23 mouse cellular contexts compared by ENCODE assay signal in genomic region chr13:41675498-41675897, GRCm38 (mm10).
DNase-seq lines count a peak whose midpoint lies in the region; ATAC-seq and TF ChIP-seq lines count a peak whose summit lies in the region.
"Had no signal": no experiment of that assay in that cellular context is flagged by ENCODE, and none has a peak within 500 bp of the region (broad histone marks: within the 10 kb centered on the region; RNA-seq: fewer than 3 reads in every experiment).

No protein-coding gene starts in this region.

- peak overlapping the region; percentile 83; the same call in 1 of the 2 replicates for H3K27ac ChIP-seq in kidney, embryonic 15.5 days
- H3K27ac ChIP-seq in kidney, adult 2 months (ENCODE audit: insufficient read depth, low read depth, low read length): no peak overlapping the region
- H3K27ac ChIP-seq in kidney, postnatal 0 days: peak overlapping the region; percentile 83; the same call in 1 of the 2 replicates
- peak overlapping the region; percentile 67; the same call in 1 of the 2 replicates for H3K27ac ChIP-seq in stomach, embryonic 15.5 days
- H3K27ac ChIP-seq in stomach, postnatal 0 days (replicated peaks): no peak overlapping the region
- peak overlapping the region; percentile 53 for H3K27ac ChIP-seq in stomach, embryonic 16.5 days (ENCODE audit: low read length)
- H3K27ac ChIP-seq in forebrain, embryonic 14.5 days (ENCODE audit: low read depth, low read length): no peak overlapping the region
- H3K27ac ChIP-seq: embryonic facial prominence, embryonic 10.5 days; embryonic facial prominence, embryonic 12.5 days; forebrain, embryonic 13.5 days had no signal

- TF ChIP-seq EP300 in stomach, postnatal 0 days (optimal IDR thresholded peaks at IDR 0.05): no peak

- no peaks in the 10 kb centered on the region for H3K36me3 ChIP-seq in kidney, embryonic 15.5 days
- H3K36me3 ChIP-seq in kidney, adult 2 months (ENCODE audit: control insufficient read depth, insufficient read depth, low read length): no peaks in the 10 kb centered on the region
- H3K36me3 ChIP-seq in kidney, postnatal 0 days (ENCODE audit: insufficient read depth, low read length): no peaks in the 10 kb centered on the region
- H3K36me3 ChIP-seq in stomach, embryonic 15.5 days: no peaks in the 10 kb centered on the region
- no peaks in the 10 kb centered on the region for H3K36me3 ChIP-seq in stomach, postnatal 0 days (ENCODE audit: control insufficient read depth, insufficient read depth, low read length)
- H3K36me3 ChIP-seq in stomach, embryonic 16.5 days (ENCODE audit: control insufficient read depth, insufficient read depth, low read length): no peaks in the 10 kb centered on the region
- no peaks in the 10 kb centered on the region for H3K36me3 ChIP-seq in forebrain, embryonic 14.5 days (ENCODE audit: control insufficient read depth, insufficient read depth, low read length)
- H3K36me3 ChIP-seq: embryonic facial prominence, embryonic 10.5 days; embryonic facial prominence, embryonic 12.5 days; G1E had no signal

- H3K9ac ChIP-seq in kidney, embryonic 15.5 days: no peak overlapping the region
- no peak overlapping the region for H3K9ac ChIP-seq in kidney, postnatal 0 days (ENCODE audit: low read depth, low read length)
- H3K9ac ChIP-seq in stomach, embryonic 15.5 days: no peak overlapping the region
- no peak overlapping the region for H3K9ac ChIP-seq in stomach, postnatal 0 days (ENCODE audit: low read length)
- H3K9ac ChIP-seq in stomach, embryonic 16.5 days (ENCODE audit: low read length): no peak overlapping the region
- H3K9ac ChIP-seq in forebrain, embryonic 14.5 days (ENCODE audit: low read length): no peak overlapping the region
- H3K9ac ChIP-seq: embryonic facial prominence, embryonic 12.5 days; forebrain, embryonic 13.5 days had no signal

- WGBS in kidney, embryonic 15.5 days: 90% methylated on average over 3 of the region's 3 CpGs
- WGBS in kidney, adult 2 months: 85% methylated on average over 3 of the region's 3 CpGs
- WGBS in kidney, postnatal 0 days: 88% methylated on average over 3 of the region's 3 CpGs
- WGBS in stomach, embryonic 15.5 days: 88% methylated on average over 3 of the region's 3 CpGs
- 92% methylated on average over 3 of the region's 3 CpGs for WGBS in stomach, postnatal 0 days
- 85% methylated on average over 3 of the region's 3 CpGs for WGBS in stomach, embryonic 16.5 days
- 93% methylated on average over 3 of the region's 3 CpGs for WGBS in forebrain, embryonic 14.5 days

- H3K4me1 ChIP-seq in kidney, embryonic 15.5 days: peaks cover 25% of the 10 kb centered on the region
- H3K4me1 ChIP-seq in kidney, adult 2 months (ENCODE audit: control insufficient read depth, insufficient read depth, low read length): peaks cover 16% of the 10 kb centered on the region
- H3K4me1 ChIP-seq in kidney, postnatal 0 days (replicated peaks; ENCODE audit: insufficient read depth, low read length): peaks cover 19% of the 10 kb centered on the region
- no peaks in the 10 kb centered on the region for H3K4me1 ChIP-seq in stomach, embryonic 15.5 days
- no peaks in the 10 kb centered on the region for H3K4me1 ChIP-seq in stomach, postnatal 0 days (replicated peaks; ENCODE audit: control insufficient read depth, insufficient read depth)
- peaks cover 9% of the 10 kb centered on the region; the same call in 1 of the 2 replicates for H3K4me1 ChIP-seq in stomach, embryonic 16.5 days (ENCODE audit: control insufficient read depth, insufficient read depth, low read length)
- H3K4me1 ChIP-seq in forebrain, embryonic 14.5 days (ENCODE audit: control insufficient read depth, insufficient read depth, low read length): no peaks in the 10 kb centered on the region
- H3K4me1 ChIP-seq: embryonic facial prominence, embryonic 12.5 days; forebrain, embryonic 13.5 days had no signal

- H3K4me2 ChIP-seq in kidney, embryonic 15.5 days: no peak overlapping the region
- H3K4me2 ChIP-seq in kidney, postnatal 0 days (ENCODE audit: low read length): no peak overlapping the region
- no peak overlapping the region for H3K4me2 ChIP-seq in stomach, embryonic 15.5 days
- H3K4me2 ChIP-seq in stomach, postnatal 0 days (replicated peaks; ENCODE audit: low read depth): no peak overlapping the region
- H3K4me2 ChIP-seq in stomach, embryonic 16.5 days (ENCODE audit: low read depth, low read length): no peak overlapping the region
- H3K4me2 ChIP-seq in forebrain, embryonic 14.5 days (ENCODE audit: low read length): no peak overlapping the region
- H3K4me2 ChIP-seq: embryonic facial prominence, embryonic 12.5 days; forebrain, embryonic 13.5 days had no signal

- ATAC-seq in kidney, embryonic 15.5 days (replicated peaks; ENCODE audit: low FRiP score): no peak
- no peak for ATAC-seq in kidney, postnatal 0 days (replicated peaks; ENCODE audit: low FRiP score, low read depth)
- ATAC-seq in stomach, embryonic 15.5 days (ENCODE audit: insufficient read depth, low FRiP score, low read depth): no peak
- ATAC-seq in stomach, postnatal 0 days (ENCODE audit: low FRiP score, low TSS enrichment): no peak
- no peak for ATAC-seq in stomach, embryonic 16.5 days (ENCODE audit: insufficient read depth, low FRiP score)
- ATAC-seq in forebrain, embryonic 14.5 days: no peak
- ATAC-seq: activated CD4-positive, CD25-positive, alpha-beta regulatory T cell, adult 4 months; forebrain, embryonic 13.5 days; forebrain, embryonic 16.5 days had no signal

- no peak for TF ChIP-seq CTCF in kidney, adult 2 months (conservative IDR thresholded peaks at IDR 0.05; ENCODE audit: insufficient read depth, insufficient read length, low read depth, low read length)
- TF ChIP-seq CTCF in kidney, postnatal 0 days (IDR thresholded peaks at IDR 0.05; ENCODE audit: low read depth): no peak
- no peak for TF ChIP-seq CTCF in stomach, postnatal 0 days (IDR thresholded peaks at IDR 0.05; ENCODE audit: low read depth)

- DNase-seq in kidney, adult 2 months: no peak
- no peak for DNase-seq in kidney, postnatal 0 days (ENCODE audit: low spot score)
- no peak for DNase-seq in kidney, postnatal 10 days
- DNase-seq in stomach, postnatal 0 days (ENCODE audit: low spot score): no peak
- no peak for DNase-seq in forebrain, embryonic 14.5 days (ENCODE audit: low spot score)
- DNase-seq: adrenal gland, adult 8-10 months; adrenal gland, postnatal 14 days; adrenal gland, postnatal 36 days; cerebellum, adult 11-12 months; cerebellum, adult 2 months; cerebellum, adult 9-10 months; cerebellum, postnatal 10 days; cerebellum, postnatal 25 days had no signal

- no peak for TF ChIP-seq POLR2A in kidney, adult 2 months (IDR thresholded peaks at IDR 0.05; ENCODE audit: low read depth, low read length)

- no peak overlapping the region for H3K4me3 ChIP-seq in kidney, embryonic 15.5 days (replicated peaks)
- no peak overlapping the region for H3K4me3 ChIP-seq in kidney, adult 2 months (ENCODE audit: insufficient read depth, low read depth, low read length)
- H3K4me3 ChIP-seq in kidney, postnatal 0 days (replicated peaks; ENCODE audit: low read depth, low read length): no peak overlapping the region
- no peak overlapping the region for H3K4me3 ChIP-seq in stomach, embryonic 15.5 days (replicated peaks)
- H3K4me3 ChIP-seq in stomach, postnatal 0 days (ENCODE audit: low read depth, low read length): no peak overlapping the region
- H3K4me3 ChIP-seq in stomach, embryonic 16.5 days (replicated peaks; ENCODE audit: low read length): no peak overlapping the region
- no peak overlapping the region for H3K4me3 ChIP-seq in forebrain, embryonic 14.5 days (ENCODE audit: low read depth, low read length)
- H3K4me3 ChIP-seq: embryonic facial prominence, embryonic 10.5 days; embryonic facial prominence, embryonic 12.5 days; forebrain, embryonic 13.5 days had no signal

- no peaks in the 10 kb centered on the region for H3K9me3 ChIP-seq in kidney, embryonic 15.5 days (replicated peaks)
- no peaks in the 10 kb centered on the region for H3K9me3 ChIP-seq in kidney, postnatal 0 days (replicated peaks; ENCODE audit: low read length)
- H3K9me3 ChIP-seq in stomach, embryonic 15.5 days: no peaks in the 10 kb centered on the region
- H3K9me3 ChIP-seq in stomach, postnatal 0 days (ENCODE audit: control insufficient read depth, low read length): no peaks in the 10 kb centered on the region
- no peaks in the 10 kb centered on the region for H3K9me3 ChIP-seq in stomach, embryonic 16.5 days (replicated peaks; ENCODE audit: control insufficient read depth, low read length)
- H3K9me3 ChIP-seq in forebrain, embryonic 14.5 days (replicated peaks; ENCODE audit: control insufficient read depth, low read length): no peaks in the 10 kb centered on the region
- H3K9me3 ChIP-seq: embryonic facial prominence, embryonic 10.5 days; embryonic facial prominence, embryonic 12.5 days; forebrain, embryonic 13.5 days; G1E had no signal

- no peaks in the 10 kb centered on the region for H3K27me3 ChIP-seq in kidney, embryonic 15.5 days
- no peaks in the 10 kb centered on the region for H3K27me3 ChIP-seq in kidney, adult 2 months (replicated peaks; ENCODE audit: control insufficient read depth, insufficient read depth, low read length)
- no peaks in the 10 kb centered on the region for H3K27me3 ChIP-seq in kidney, postnatal 0 days (ENCODE audit: insufficient read depth, low read length)
- no peaks in the 10 kb centered on the region for H3K27me3 ChIP-seq in stomach, embryonic 15.5 days (replicated peaks)
- H3K27me3 ChIP-seq in stomach, postnatal 0 days (ENCODE audit: control insufficient read depth, insufficient read depth, low read length): no peaks in the 10 kb centered on the region
- no peaks in the 10 kb centered on the region for H3K27me3 ChIP-seq in stomach, embryonic 16.5 days (ENCODE audit: control insufficient read depth, insufficient read depth, low read length)
- H3K27me3 ChIP-seq in forebrain, embryonic 14.5 days (replicated peaks; ENCODE audit: control insufficient read depth, insufficient read depth, low read length): no peaks in the 10 kb centered on the region
- H3K27me3 ChIP-seq: embryonic facial prominence, embryonic 12.5 days; forebrain, embryonic 13.5 days; Patski had no signal

Comparison
In these comparisons a context has a peak if more than half of its experiments do, and no peak if none do; other contexts are left out.
1. H3K27ac ChIP-seq: peak in kidney, embryonic 15.5 days (single experiment), kidney, postnatal 0 days (single experiment), stomach, embryonic 15.5 days (single experiment) and stomach, embryonic 16.5 days (single experiment); none in kidney, adult 2 months (single experiment), stomach, postnatal 0 days (single experiment) and forebrain, embryonic 14.5 days (single experiment).